Mouse (Mus musculus) MEL (cell line): ENCODE data around the gene Unkl.

Experiments
- CHD1 ChIP-seq: IDR thresholded peaks from 2 replicates; pipeline ENCODE4 v1.6.1; 2012; ENCODE audit warnings: low read depth, mild to moderate bottlenecking, inconsistent platforms, low read length, improper control_type of control experiment
- CTCF ChIP-seq, 3 experiments: IDR thresholded peaks in 2 of 3; conservative IDR thresholded peaks in 1 of 3; 2 replicates each; pipeline ENCODE4 v1.5.1; 2011 to 2012; ENCODE audit warnings: low read length in 3 of 3, low read depth in 2 of 3, mild to moderate bottlenecking in 2 of 3, improper control_type of control experiment in 1 of 3, inconsistent platforms in 1 of 3, mixed read lengths in 1 of 3, moderate library complexity in 1 of 3; ENCODE audit not compliant: control insufficient read depth in 1 of 3, insufficient read depth in 1 of 3, poor library complexity in 1 of 3, severe bottlenecking in 1 of 3
- EP300 ChIP-seq, 2 experiments: IDR thresholded peaks; 2 replicates each; pipeline ENCODE4 v1.6.1; 2011; ENCODE audit warnings: improper control_type of control experiment in 2 of 2, low read length in 2 of 2, low read depth in 1 of 2, mild to moderate bottlenecking in 1 of 2
- ETS1 ChIP-seq: IDR thresholded peaks from 2 replicates; pipeline ENCODE4 v1.6.1; 2012; ENCODE audit warnings: low read depth, mild to moderate bottlenecking, inconsistent platforms, low read length, improper control_type of control experiment, moderate library complexity
- GABPA ChIP-seq: IDR thresholded peaks from 2 replicates; pipeline ENCODE4 v1.6.1; 2012; ENCODE audit warnings: low read depth, mild to moderate bottlenecking, inconsistent platforms, low read length, improper control_type of control experiment, moderate library complexity
- GATA1 ChIP-seq: IDR thresholded peaks from 2 replicates; pipeline ENCODE4 v1.6.1; 2011; ENCODE audit warnings: low read depth, low read length, improper control_type of control experiment
- POLR2A ChIP-seq, 2 experiments: IDR thresholded peaks; 2 replicates each; pipeline ENCODE4 v1.6.1; 2011 to 2012; ENCODE audit warnings: low read length in 2 of 2, mild to moderate bottlenecking in 2 of 2, control low read depth in 1 of 2, improper control_type of control experiment in 1 of 2, low read depth in 1 of 2, moderate library complexity in 1 of 2; ENCODE audit not compliant: control insufficient read depth in 1 of 2, insufficient read depth in 1 of 2, poor library complexity in 1 of 2
- TBP ChIP-seq: IDR thresholded peaks from 2 replicates; pipeline ENCODE4 v1.8.0; 2011; ENCODE audit warnings: low read depth, low read length, improper control_type of control experiment
- USF2 ChIP-seq, 2 experiments: IDR thresholded peaks; 2 replicates each; pipeline ENCODE4 v1.6.1; 2011 to 2012; ENCODE audit warnings: improper control_type of control experiment in 2 of 2, low read length in 2 of 2, borderline replicate concordance in 1 of 2, inconsistent platforms in 1 of 2, low read depth in 1 of 2, mild to moderate bottlenecking in 1 of 2; ENCODE audit not compliant: insufficient read depth in 1 of 2
- ZC3H11A ChIP-seq: IDR thresholded peaks from 2 replicates; pipeline ENCODE4 v1.6.1; 2012; ENCODE audit warnings: low read depth, mild to moderate bottlenecking, inconsistent platforms, low read length, improper control_type of control experiment
- ZKSCAN1 ChIP-seq: IDR thresholded peaks from 2 replicates; pipeline ENCODE4 v1.6.1; 2012; ENCODE audit warnings: low read depth, mild to moderate bottlenecking, inconsistent platforms, low read length, improper control_type of control experiment, moderate library complexity

DNA sequence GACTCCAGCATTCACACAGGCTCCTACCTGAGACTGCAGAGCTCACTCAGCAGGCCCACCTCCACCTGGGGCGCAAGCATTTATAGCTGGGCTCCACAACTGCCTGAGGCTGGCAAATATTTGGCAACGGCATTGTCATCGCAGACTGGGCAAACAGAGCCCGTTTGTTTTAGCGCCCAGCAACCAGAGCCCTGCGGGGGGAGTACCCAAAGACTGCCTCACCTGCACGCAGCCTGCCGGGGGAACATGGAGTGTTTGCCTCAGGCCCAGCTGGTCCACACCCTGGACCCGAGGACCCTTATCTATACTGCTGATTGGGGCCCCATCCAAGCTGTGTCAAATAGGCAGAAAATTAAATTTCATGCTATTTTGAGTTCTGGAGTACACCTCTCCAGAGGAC, 12.8 kb upstream of the Unkl start, which contains the start of gene Gm38655:
- TF ChIP-seq CTCF (IDR thresholded peaks at IDR 0.05 in 2 of 3, conservative IDR thresholded peaks at IDR 0.05 in 1 of 3; ENCODE audit: control insufficient read depth in 1 of 3, insufficient read depth in 1 of 3, low read depth in 2 of 3, low read length in 3 of 3, poor library complexity in 1 of 3, severe bottlenecking in 1 of 3) (no peak), ETS1 (no peak), POLR2A (IDR thresholded peaks at IDR 0.05; ENCODE audit: control insufficient read depth in 1 of 2, insufficient read depth in 1 of 2, low read depth in 1 of 2, low read length in 2 of 2, poor library complexity in 1 of 2) (no peak), TBP (no peak), GABPA (no peak), USF2 (IDR thresholded peaks at IDR 0.05; ENCODE audit: borderline replicate concordance in 1 of 2, insufficient read depth in 1 of 2, low read depth in 1 of 2, low read length in 2 of 2) (no peak), EP300 (IDR thresholded peaks at IDR 0.05; ENCODE audit: low read depth in 1 of 2, low read length in 2 of 2) (no peak), GATA1 (no peak), ZKSCAN1 (no peak), CHD1 (no peak), ZC3H11A (no peak)
